Mouse (Mus musculus): ENCODE measurements at regions not wholly inside any gene's neighbourhood (a gene's known extent, or its start where the extent isn't known, plus 50 kb on each side); places are given as distances from the start of the nearest gene placed in this dataset.

DNA sequence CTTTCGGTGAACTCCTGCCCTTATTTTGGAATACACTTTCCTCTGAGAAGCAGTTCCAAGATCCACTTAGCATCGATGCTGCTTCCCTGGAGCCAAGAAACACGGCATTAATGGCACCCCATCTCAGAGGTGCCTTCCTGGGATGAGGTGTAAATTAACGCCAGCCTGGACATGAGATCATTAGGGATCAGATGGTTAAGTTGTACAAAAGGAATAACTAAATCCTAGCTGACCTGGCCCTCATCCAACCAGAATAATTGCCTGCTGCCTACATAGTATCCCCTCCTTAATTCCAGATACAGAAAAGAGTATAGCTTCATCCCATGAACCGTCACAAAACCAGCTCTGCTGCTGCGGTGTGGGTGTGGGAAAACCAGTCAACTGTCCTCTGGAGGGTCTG, 304.6 kb upstream of the Nfe2l3 start:
- no peak overlapping the region for H3K9ac ChIP-seq (ENCODE audit: low read depth, low read length)
- no peak overlapping the region for H3K27ac ChIP-seq (replicated peaks; ENCODE audit: low read depth, low read length)
- DNase-seq (ENCODE audit: low spot score) (no peak), ATAC-seq (ENCODE audit: low read depth) (no peak)
- WGBS = 69% methylated on average over 6 of the region's 6 CpGs
- no peaks in the 10 kb centered on the region for H3K9me3 ChIP-seq (ENCODE audit: control insufficient read depth, low read length)
- no peak overlapping the region for H3K4me2 ChIP-seq (ENCODE audit: low read depth, low read length)
- no peaks in the 10 kb centered on the region for H3K27me3 ChIP-seq (replicated peaks; ENCODE audit: control insufficient read depth, insufficient read depth, low read length)
- no peak overlapping the region for H3K4me3 ChIP-seq (ENCODE audit: low read depth, low read length)
- H3K36me3 ChIP-seq (ENCODE audit: control insufficient read depth, insufficient read depth, low read length) = no peaks in the 10 kb centered on the region
- no peaks in the 10 kb centered on the region; the same call in 1 of the 2 replicates for H3K4me1 ChIP-seq (ENCODE audit: control insufficient read depth, insufficient read depth, low read length)

- Histone ChIP-seq H3K27ac (replicated peaks; ENCODE audit: low read depth, low read length) (no peak overlapping the region), H3K4me2 (ENCODE audit: low read depth, low read length) (no peak overlapping the region), H3K4me3 (ENCODE audit: low read depth, low read length) (no peak overlapping the region), H3K27me3 (replicated peaks; ENCODE audit: control insufficient read depth, insufficient read depth, low read length) (no peaks in the 10 kb centered on the region), H3K36me3 (ENCODE audit: control insufficient read depth, insufficient read depth, low read length) (no peaks in the 10 kb centered on the region), H3K4me1 (ENCODE audit: control insufficient read depth, insufficient read depth, low read length) (no peaks in the 10 kb centered on the region; the same call in 1 of the 2 replicates), H3K9ac (ENCODE audit: low read depth, low read length) (no peak overlapping the region), H3K9me3 (ENCODE audit: control insufficient read depth, low read length) (no peaks in the 10 kb centered on the region)
- ATAC-seq (ENCODE audit: low read depth) (no peak), DNase-seq (ENCODE audit: low spot score) (no peak)
- 85% methylated on average over 13 of the region's 13 CpGs for WGBS
Observed at GRCm38 (mm10) chr6:51129096-51129495, 303.4 kb upstream of the Nfe2l3 start.

DNA sequence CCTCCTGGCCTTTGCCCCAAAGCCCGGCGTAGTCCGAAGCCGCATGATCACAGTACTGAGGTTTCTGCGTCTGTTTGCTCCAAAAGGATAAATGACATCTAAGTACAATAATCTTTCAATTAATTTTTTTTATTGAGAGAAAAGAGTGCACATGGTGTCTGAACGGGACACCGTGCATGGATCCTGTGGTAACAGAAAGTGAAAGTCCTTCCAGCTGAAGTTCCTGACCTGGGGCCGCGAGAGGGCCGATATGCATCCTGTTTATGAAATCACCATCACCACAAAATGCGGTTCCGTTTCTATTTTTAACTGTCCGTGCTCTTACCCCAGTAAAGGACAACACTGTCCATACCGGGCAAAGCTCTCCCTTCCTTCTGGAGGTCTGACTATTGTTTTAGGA, 302.9 kb upstream of the Nfe2l3 start:
- no peak for DNase-seq (ENCODE audit: low spot score)
- H3K4me2 ChIP-seq (ENCODE audit: low read depth, low read length) = no peak overlapping the region

DNA sequence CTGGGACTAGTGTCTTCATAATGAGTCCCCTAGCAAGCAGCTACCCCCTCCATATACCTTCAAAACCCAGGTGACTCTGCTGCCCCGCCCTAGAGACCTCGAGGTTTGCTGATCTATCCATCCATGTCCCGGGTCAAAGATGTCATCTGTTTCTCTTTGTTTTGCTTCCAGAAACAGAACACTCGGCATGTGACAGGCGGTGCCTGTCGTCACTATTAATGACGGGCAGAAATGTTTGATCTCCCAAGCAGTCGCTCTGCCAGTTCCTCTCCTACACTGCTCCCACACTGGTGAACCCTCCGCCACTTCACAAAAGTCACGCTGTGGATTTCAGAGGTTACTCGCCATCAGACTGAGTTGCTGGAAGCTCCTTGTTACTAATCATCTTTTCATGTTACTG, 287.7 kb upstream of the Nfe2l3 start:
- no peak for DNase-seq (ENCODE audit: low spot score)
- H3K27me3 ChIP-seq (replicated peaks; ENCODE audit: control insufficient read depth, insufficient read depth, low read length) = no peaks in the 10 kb centered on the region
- no peak overlapping the region for H3K9ac ChIP-seq (ENCODE audit: low read depth, low read length)
- H3K4me2 ChIP-seq (ENCODE audit: low read depth, low read length) = no peak overlapping the region
- 50% methylated on average over 11 of the region's 11 CpGs for WGBS
- no peak overlapping the region for H3K4me3 ChIP-seq (ENCODE audit: low read depth, low read length)
- H3K36me3 ChIP-seq (ENCODE audit: control insufficient read depth, insufficient read depth, low read length) = no peaks in the 10 kb centered on the region
- no peak for ATAC-seq (ENCODE audit: low read depth)
- H3K9me3 ChIP-seq (ENCODE audit: control insufficient read depth, low read length) = no peaks in the 10 kb centered on the region
- H3K4me1 ChIP-seq (ENCODE audit: control insufficient read depth, insufficient read depth, low read length) = peaks cover 5% of the 10 kb centered on the region; the same call in 1 of the 2 replicates
- H3K27ac ChIP-seq (replicated peaks; ENCODE audit: low read depth, low read length) = no peak overlapping the region

More for the DNA sequence above, 302.9 kb upstream of the Nfe2l3 start:
- 89% methylated on average over 14 of the region's 14 CpGs for WGBS
- Histone ChIP-seq H3K4me3 (ENCODE audit: low read depth, low read length) (no peak overlapping the region), H3K27me3 (replicated peaks; ENCODE audit: control insufficient read depth, insufficient read depth, low read length) (no peaks in the 10 kb centered on the region), H3K4me1 (ENCODE audit: control insufficient read depth, insufficient read depth, low read length) (no peaks in the 10 kb centered on the region; the same call in 1 of the 2 replicates), H3K9me3 (ENCODE audit: control insufficient read depth, low read length) (no peaks in the 10 kb centered on the region), H3K9ac (ENCODE audit: low read depth, low read length) (no peak overlapping the region), H3K27ac (replicated peaks; ENCODE audit: low read depth, low read length) (no peak overlapping the region; the same call in 1 of the 2 replicates), H3K36me3 (ENCODE audit: control insufficient read depth, insufficient read depth, low read length) (no peaks in the 10 kb centered on the region)
- no peak for ATAC-seq (ENCODE audit: low read depth)

DNA sequence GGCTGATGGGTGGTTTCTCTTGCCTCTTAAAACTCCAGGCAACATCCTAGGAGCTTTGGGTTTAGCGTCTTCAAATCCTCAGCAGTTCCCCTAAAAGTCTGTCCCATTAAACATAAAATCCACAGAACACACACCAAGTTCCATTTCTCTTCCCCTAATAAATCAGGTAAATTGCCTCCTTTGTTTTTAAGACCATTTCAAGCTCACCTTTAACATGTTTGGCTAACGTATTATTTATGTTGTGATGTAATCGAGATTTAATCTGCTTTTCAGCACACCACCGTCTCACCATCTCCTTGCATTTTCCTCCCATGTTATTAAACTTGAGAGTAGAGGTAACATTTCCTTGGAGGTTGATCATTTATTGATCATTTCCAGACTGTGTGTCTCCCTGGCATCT, 286.6 kb upstream of the Nfe2l3 start:
- no peak for ATAC-seq (ENCODE audit: low read depth)
- Histone ChIP-seq H3K9ac (ENCODE audit: low read depth, low read length) (no peak overlapping the region), H3K4me3 (ENCODE audit: low read depth, low read length) (no peak overlapping the region), H3K4me2 (ENCODE audit: low read depth, low read length) (no peak overlapping the region), H3K27ac (replicated peaks; ENCODE audit: low read depth, low read length) (no peak overlapping the region), H3K36me3 (ENCODE audit: control insufficient read depth, insufficient read depth, low read length) (no peaks in the 10 kb centered on the region), H3K27me3 (replicated peaks; ENCODE audit: control insufficient read depth, insufficient read depth, low read length) (no peaks in the 10 kb centered on the region), H3K4me1 (ENCODE audit: control insufficient read depth, insufficient read depth, low read length) (peaks cover 5% of the 10 kb centered on the region; the same call in 1 of the 2 replicates), H3K9me3 (ENCODE audit: control insufficient read depth, low read length) (no peaks in the 10 kb centered on the region)
- 70% methylated on average over 4 of the region's 4 CpGs for WGBS
- no peak for DNase-seq (ENCODE audit: low spot score)

GRCm38 (mm10) chr6:51148821-51149220, 283.6 kb upstream of the Nfe2l3 start:
- Histone ChIP-seq H3K27me3 (replicated peaks; ENCODE audit: control insufficient read depth, insufficient read depth, low read length) (no peaks in the 10 kb centered on the region), H3K27ac (replicated peaks; ENCODE audit: low read depth, low read length) (peak overlapping the region; percentile 46), H3K4me2 (ENCODE audit: low read depth, low read length) (no peak overlapping the region), H3K4me1 (ENCODE audit: control insufficient read depth, insufficient read depth, low read length) (peaks cover 5% of the 10 kb centered on the region; the same call in 1 of the 2 replicates), H3K9ac (ENCODE audit: low read depth, low read length) (no peak overlapping the region), H3K9me3 (ENCODE audit: control insufficient read depth, low read length) (no peaks in the 10 kb centered on the region), H3K4me3 (ENCODE audit: low read depth, low read length) (no peak overlapping the region), H3K36me3 (ENCODE audit: control insufficient read depth, insufficient read depth, low read length) (no peaks in the 10 kb centered on the region)
- ATAC-seq (ENCODE audit: low read depth) (no peak), DNase-seq (ENCODE audit: low spot score) (no peak)
- WGBS = 80% methylated on average over 9 of the region's 9 CpGs

- Histone ChIP-seq H3K9me3 (ENCODE audit: control insufficient read depth, low read length) (no peaks in the 10 kb centered on the region), H3K4me2 (ENCODE audit: low read depth, low read length) (no peak overlapping the region), H3K4me3 (ENCODE audit: low read depth, low read length) (no peak overlapping the region), H3K9ac (ENCODE audit: low read depth, low read length) (no peak overlapping the region), H3K27me3 (replicated peaks; ENCODE audit: control insufficient read depth, insufficient read depth, low read length) (no peaks in the 10 kb centered on the region), H3K4me1 (ENCODE audit: control insufficient read depth, insufficient read depth, low read length) (peaks cover 5% of the 10 kb centered on the region; the same call in 1 of the 2 replicates), H3K36me3 (ENCODE audit: control insufficient read depth, insufficient read depth, low read length) (no peaks in the 10 kb centered on the region), H3K27ac (replicated peaks; ENCODE audit: low read depth, low read length) (0 out of 2 replicates have a peak overlapping the region, but pooled peaks have one; percentile 1)
- no peak for DNase-seq (ENCODE audit: low spot score)
- WGBS = 79% methylated on average over 2 of the region's 2 CpGs
- no peak for ATAC-seq (ENCODE audit: low read depth)
Observed at GRCm38 (mm10) chr6:51150066-51150465, 282.4 kb upstream of the Nfe2l3 start.

GRCm38 (mm10) chr6:51150486-51150885, 282.0 kb upstream of the Nfe2l3 start:
- Histone ChIP-seq H3K4me3 (ENCODE audit: low read depth, low read length) (no peak overlapping the region), H3K4me2 (ENCODE audit: low read depth, low read length) (no peak overlapping the region), H3K4me1 (ENCODE audit: control insufficient read depth, insufficient read depth, low read length) (peaks cover 5% of the 10 kb centered on the region; the same call in 1 of the 2 replicates), H3K27me3 (replicated peaks; ENCODE audit: control insufficient read depth, insufficient read depth, low read length) (no peaks in the 10 kb centered on the region), H3K27ac (replicated peaks; ENCODE audit: low read depth, low read length) (peak overlapping the region; percentile 1; the same call in 1 of the 2 replicates), H3K36me3 (ENCODE audit: control insufficient read depth, insufficient read depth, low read length) (no peaks in the 10 kb centered on the region), H3K9ac (ENCODE audit: low read depth, low read length) (no peak overlapping the region), H3K9me3 (ENCODE audit: control insufficient read depth, low read length) (no peaks in the 10 kb centered on the region)
- no peak for DNase-seq (ENCODE audit: low spot score)
- 78% methylated on average over 7 of the region's 7 CpGs for WGBS
- ATAC-seq (ENCODE audit: low read depth) = no peak

DNA sequence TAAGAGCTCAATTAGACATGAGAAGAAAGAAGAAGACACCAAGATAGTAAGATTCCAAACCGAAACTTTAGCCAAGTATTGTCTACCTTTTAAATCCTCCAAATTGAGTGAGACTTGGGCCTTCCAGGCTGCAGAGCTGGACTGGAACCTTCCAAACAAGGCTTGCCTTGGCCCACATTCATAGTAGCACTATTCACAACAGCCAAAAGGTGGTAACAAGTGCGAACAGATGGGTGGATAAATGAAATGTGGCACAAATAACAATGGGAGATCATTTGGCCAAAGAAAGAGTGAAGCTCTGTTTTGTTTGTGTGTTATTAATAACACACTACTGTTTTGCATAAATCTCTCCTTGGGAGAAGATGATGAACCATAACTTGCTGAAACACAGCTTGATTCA, 281.6 kb upstream of the Nfe2l3 start:
- no peaks in the 10 kb centered on the region for H3K9me3 ChIP-seq (ENCODE audit: control insufficient read depth, low read length)
- ATAC-seq (ENCODE audit: low read depth) (no peak), DNase-seq (ENCODE audit: low spot score) (no peak)
- no peaks in the 10 kb centered on the region for H3K27me3 ChIP-seq (replicated peaks; ENCODE audit: control insufficient read depth, insufficient read depth, low read length)
- 0 out of 2 replicates have a peak overlapping the region, but pooled peaks have one; percentile 1 for H3K27ac ChIP-seq (replicated peaks; ENCODE audit: low read depth, low read length)
- H3K36me3 ChIP-seq (ENCODE audit: control insufficient read depth, insufficient read depth, low read length) = no peaks in the 10 kb centered on the region
- no peak overlapping the region for H3K4me2 ChIP-seq (ENCODE audit: low read depth, low read length)
- H3K4me3 ChIP-seq (ENCODE audit: low read depth, low read length) = no peak overlapping the region
- peaks cover 5% of the 10 kb centered on the region; the same call in 1 of the 2 replicates for H3K4me1 ChIP-seq (ENCODE audit: control insufficient read depth, insufficient read depth, low read length)
- 79% methylated on average over 2 of the region's 2 CpGs for WGBS
- H3K9ac ChIP-seq (ENCODE audit: low read depth, low read length) = no peak overlapping the region
